Mouse (Mus musculus) midbrain, embryonic 15.5 days (tissue): Measurements from ENCODE around the gene Klhl20. TPM values are rescaled to one million over a fixed set of nuclear protein-coding genes. Genes with fewer than 3 reads are reported as not detected.

ENCODE experiments used
- ATAC-seq: fragments of 200-750 bp; cut with Nextera tagmentation; replicated peaks from 2 replicates; pipeline ENCODE4 v1.8.0; 2017; ENCODE audit warnings: moderate TSS enrichment
- H3K27ac ChIP-seq: fragments of 300-500 bp; sonication (generic); 2 replicates; pipeline ENCODE4 v1.5.1; 2015; ENCODE audit warnings: mild to moderate bottlenecking, inconsistent platforms
- H3K27me3 ChIP-seq: fragments of 300-500 bp; sonication (generic); replicated peaks from 2 replicates; pipeline ENCODE4 v1.6.1; 2015; ENCODE audit warnings: inconsistent platforms
- H3K36me3 ChIP-seq: fragments of 300-500 bp; sonication (generic); replicated peaks from 2 replicates; pipeline ENCODE4 v1.6.1; 2015; ENCODE audit warnings: inconsistent platforms
- H3K4me1 ChIP-seq: fragments of 300-500 bp; sonication (generic); 2 replicates; pipeline ENCODE4 v1.6.1; 2015; ENCODE audit warnings: inconsistent platforms
- H3K4me2 ChIP-seq: fragments of 300-500 bp; sonication (generic); 2 replicates; pipeline ENCODE4 v1.6.1; 2015; ENCODE audit warnings: inconsistent platforms, mild to moderate bottlenecking, moderate library complexity
- H3K4me3 ChIP-seq: fragments of 300-500 bp; sonication (generic); 2 replicates; pipeline ENCODE4 v1.5.1; 2015; ENCODE audit warnings: mild to moderate bottlenecking, inconsistent platforms
- H3K9ac ChIP-seq: fragments of 300-500 bp; sonication (generic); 2 replicates; pipeline ENCODE4 v1.6.1; 2015; ENCODE audit warnings: mild to moderate bottlenecking, inconsistent platforms
- H3K9me3 ChIP-seq: fragments of 300-500 bp; sonication (generic); 2 replicates; pipeline ENCODE4 v1.6.1; 2016; ENCODE audit warnings: inconsistent platforms
- WGBS: fragments of 180-500 bp; shearing (Covaris S2); methylation state at CpG from one replicate; pipeline ENCODE4 v1.1.7; 2015; ENCODE audit warnings: mixed read lengths; 5-methylcytosine and 5-hydroxymethylcytosine counted together
- polyA plus RNA-seq: library from polyadenylated mRNA; unstranded; fragments of >200 nt; fragmentation: Nextera tagmentation; extraction: Ambion mirVana; gene quantifications from 2 replicates; pipeline ENCODE4 v1.2.1, GENCODE M21; 2015

The Klhl20 gene
- polyA plus RNA-seq, 1 experiment from 2014 or later, result 18.1 TPM

DNA sequence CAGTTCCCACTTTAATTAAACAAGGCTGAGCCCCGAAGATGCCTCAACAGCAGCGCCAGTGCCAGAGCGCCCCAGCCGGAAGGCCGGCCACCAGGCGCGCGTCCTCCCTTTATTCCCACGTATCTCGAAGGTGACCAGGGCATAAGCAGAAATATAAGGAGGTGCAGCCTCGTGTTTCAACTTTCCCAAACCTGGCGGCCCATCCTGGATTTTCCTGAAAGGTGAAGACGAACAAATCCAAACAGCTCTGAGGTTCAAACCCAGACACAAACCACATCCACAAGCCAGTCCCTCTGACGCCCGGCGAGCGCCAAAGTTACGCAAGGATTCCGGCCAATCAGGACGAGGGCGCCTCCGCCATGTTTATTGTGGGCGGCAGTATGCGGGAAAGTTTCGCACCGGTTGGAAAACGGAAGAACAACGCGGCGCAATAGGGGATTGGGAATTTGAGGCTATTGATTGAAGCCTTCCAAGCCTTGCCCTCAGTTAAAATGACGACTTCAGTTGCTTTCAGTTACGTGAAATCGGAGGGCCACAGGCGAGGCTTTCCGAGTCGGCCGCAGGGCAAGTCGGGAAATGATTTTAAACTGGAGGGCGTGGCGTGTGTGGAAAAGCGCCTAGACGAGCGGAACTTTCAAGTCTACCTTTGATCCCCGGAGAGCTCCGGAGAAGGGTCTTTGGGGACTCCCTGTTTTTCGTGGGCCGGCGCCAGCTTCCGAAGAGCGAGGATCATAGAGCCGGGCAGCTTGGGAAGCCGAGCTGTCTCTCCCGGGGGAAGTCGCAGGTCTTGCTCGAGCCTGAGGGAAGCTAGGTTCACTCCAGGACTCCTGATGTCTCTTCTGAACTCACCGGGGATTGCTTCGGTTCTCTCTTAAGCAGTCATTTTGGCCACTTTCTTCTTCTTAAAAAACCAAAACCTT lies 60.7 kb downstream of the Klhl20 start, which contains the start of the genes Dars2 and Cenpl:
TSS of gene Dars2 (minus strand) at position 307 of the 920 bp plus-strand sequence.
TSS of gene Cenpl (plus strand) at position 362 of the 920 bp plus-strand sequence.
- ATAC-seq, result peak; percentile 99
- Histone ChIP-seq H3K4me1 (peaks cover 44% of the 10 kb centered on the region), H3K27ac (peak within 1 kb of the TSS; percentile 77), H3K4me3 (peak within 1 kb of the TSS; percentile 67), H3K4me2 (peak within 1 kb of the TSS; percentile 88), H3K27me3 (no peaks in the 10 kb centered on the region), H3K36me3 (no peaks in the 10 kb centered on the region), H3K9ac (peak within 1 kb of the TSS; percentile 74), H3K9me3 (no peaks in the 10 kb centered on the region)
- under 1% methylated on average over 57 of the region's 57 CpGs for WGBS

GRCm38 (mm10) chr1:161063351-161063750 lies 68.0 kb downstream of the Klhl20 start:
- Histone ChIP-seq H3K9me3 (no peaks in the 10 kb centered on the region), H3K36me3 (0 out of 2 replicates have a peak, but pooled peaks cover 4% of the 10 kb centered on the region), H3K9ac (no peak overlapping the region), H3K27ac (no peak overlapping the region), H3K27me3 (no peaks in the 10 kb centered on the region), H3K4me3 (no peak overlapping the region), H3K4me2 (no peak overlapping the region), H3K4me1 (0 out of 2 replicates have a peak, but pooled peaks cover 3% of the 10 kb centered on the region)
- no peak for ATAC-seq
- 94% methylated on average over 1 of the region's 1 CpGs for WGBS

DNA sequence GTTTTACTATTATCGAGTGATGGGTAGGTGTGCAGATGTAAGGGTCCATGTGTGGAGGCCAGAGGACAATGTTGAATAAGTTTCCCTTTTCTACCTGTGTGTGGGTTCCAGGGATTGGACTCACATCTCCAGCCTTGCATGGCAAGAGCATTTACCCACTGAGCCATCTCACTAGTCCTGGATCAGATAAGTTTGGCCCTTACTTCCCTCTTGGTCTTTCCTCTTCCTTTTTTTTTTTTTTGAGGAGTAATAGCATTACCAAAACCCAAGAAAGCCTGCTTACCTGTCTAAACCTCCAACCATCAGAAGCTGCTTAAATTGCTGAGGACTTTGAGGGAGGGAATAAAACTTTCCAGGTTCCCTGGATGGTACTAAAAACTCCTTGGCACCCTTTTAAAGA lies 74.1 kb downstream of the Klhl20 start:
- no peak overlapping the region for H3K27ac ChIP-seq
- H3K36me3 ChIP-seq, result peaks cover 18% of the 10 kb centered on the region; the same call in 1 of the 2 replicates
- 98% methylated on average over 1 of the region's 1 CpGs for WGBS
- no peaks in the 10 kb centered on the region for H3K27me3 ChIP-seq
- no peak overlapping the region for H3K4me2 ChIP-seq
- no peak overlapping the region for H3K9ac ChIP-seq
- no peak for ATAC-seq
- no peaks in the 10 kb centered on the region for H3K9me3 ChIP-seq
- no peaks in the 10 kb centered on the region for H3K4me1 ChIP-seq
- H3K4me3 ChIP-seq, result no peak overlapping the region

DNA sequence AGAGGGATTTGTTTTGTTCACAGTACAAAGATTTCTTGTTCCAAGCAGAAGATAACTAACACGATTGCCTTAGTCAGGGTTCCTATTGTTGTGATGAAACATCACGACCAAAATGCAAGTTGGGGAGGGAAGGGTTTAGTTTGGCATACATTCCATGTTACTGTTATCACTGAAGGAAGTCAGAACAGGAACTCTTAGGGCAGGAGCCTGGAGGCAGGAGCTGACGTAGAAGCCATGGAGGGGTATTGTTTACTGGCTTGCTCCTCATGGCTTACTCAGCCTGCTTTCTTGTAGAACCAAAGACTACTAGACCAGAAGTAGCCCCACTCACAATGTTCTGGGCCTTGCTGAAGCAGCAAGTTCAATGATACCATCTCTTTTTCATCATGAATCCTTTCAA lies 84.3 kb downstream of the Klhl20 start:
- Histone ChIP-seq H3K36me3 (peaks cover 30% of the 10 kb centered on the region; the same call in 1 of the 2 replicates), H3K4me3 (no peak overlapping the region)
- 89% methylated on average over 3 of the region's 3 CpGs for WGBS

GRCm38 (mm10) chr1:161041261-161042020 lies 89.9 kb downstream of the Klhl20 start:
- 90% methylated on average over 7 of the region's 7 CpGs for WGBS

More for the DNA sequence above, 84.3 kb downstream of the Klhl20 start:
- Histone ChIP-seq H3K9ac (no peak overlapping the region), H3K27ac (no peak overlapping the region), H3K9me3 (no peaks in the 10 kb centered on the region), H3K27me3 (no peaks in the 10 kb centered on the region), H3K4me1 (no peaks in the 10 kb centered on the region), H3K4me2 (no peak overlapping the region)
- ATAC-seq, result no peak

GRCm38 (mm10) chr1:161040855-161041254 lies 90.5 kb downstream of the Klhl20 start:
- Histone ChIP-seq H3K4me1 (peaks cover 28% of the 10 kb centered on the region), H3K4me2 (no peak overlapping the region), H3K27ac (no peak overlapping the region), H3K4me3 (no peak overlapping the region), H3K36me3 (peaks cover 33% of the 10 kb centered on the region; the same call in 1 of the 2 replicates), H3K9ac (no peak overlapping the region), H3K9me3 (no peaks in the 10 kb centered on the region), H3K27me3 (no peaks in the 10 kb centered on the region)
- no peak for ATAC-seq

More at GRCm38 (mm10) chr1:161041261-161042020, 89.9 kb downstream of the Klhl20 start:
- Histone ChIP-seq H3K4me1 (peaks cover 25% of the 10 kb centered on the region), H3K27me3 (no peaks in the 10 kb centered on the region), H3K4me2 (no peak overlapping the region), H3K4me3 (no peak overlapping the region), H3K27ac (no peak overlapping the region), H3K36me3 (peaks cover 38% of the 10 kb centered on the region; the same call in 1 of the 2 replicates), H3K9ac (no peak overlapping the region), H3K9me3 (no peaks in the 10 kb centered on the region)
- ATAC-seq, result no peak

GRCm38 (mm10) chr1:161040426-161040770 lies 90.9 kb downstream of the Klhl20 start:
- Histone ChIP-seq H3K36me3 (peaks cover 28% of the 10 kb centered on the region; the same call in 1 of the 2 replicates), H3K27me3 (no peaks in the 10 kb centered on the region), H3K9me3 (no peaks in the 10 kb centered on the region), H3K27ac (peak overlapping the region; percentile 35), H3K9ac (no peak overlapping the region), H3K4me1 (peaks cover 28% of the 10 kb centered on the region), H3K4me3 (no peak overlapping the region), H3K4me2 (no peak overlapping the region)
- 55% methylated on average over 1 of the region's 1 CpGs for WGBS
- ATAC-seq, result no peak

- ATAC-seq, result 0 out of 2 replicates have a peak, but pooled peaks have one; percentile 9
- Histone ChIP-seq H3K27ac (peak overlapping the region; percentile 35), H3K4me3 (no peak overlapping the region), H3K4me1 (peaks cover 28% of the 10 kb centered on the region), H3K9ac (no peak overlapping the region), H3K27me3 (no peaks in the 10 kb centered on the region), H3K9me3 (no peaks in the 10 kb centered on the region), H3K36me3 (peaks cover 23% of the 10 kb centered on the region; the same call in 1 of the 2 replicates), H3K4me2 (no peak overlapping the region)
- 12% methylated on average over 3 of the region's 3 CpGs for WGBS
Measured at GRCm38 (mm10) chr1:161039741-161040425, 91.4 kb downstream of the Klhl20 start.

DNA sequence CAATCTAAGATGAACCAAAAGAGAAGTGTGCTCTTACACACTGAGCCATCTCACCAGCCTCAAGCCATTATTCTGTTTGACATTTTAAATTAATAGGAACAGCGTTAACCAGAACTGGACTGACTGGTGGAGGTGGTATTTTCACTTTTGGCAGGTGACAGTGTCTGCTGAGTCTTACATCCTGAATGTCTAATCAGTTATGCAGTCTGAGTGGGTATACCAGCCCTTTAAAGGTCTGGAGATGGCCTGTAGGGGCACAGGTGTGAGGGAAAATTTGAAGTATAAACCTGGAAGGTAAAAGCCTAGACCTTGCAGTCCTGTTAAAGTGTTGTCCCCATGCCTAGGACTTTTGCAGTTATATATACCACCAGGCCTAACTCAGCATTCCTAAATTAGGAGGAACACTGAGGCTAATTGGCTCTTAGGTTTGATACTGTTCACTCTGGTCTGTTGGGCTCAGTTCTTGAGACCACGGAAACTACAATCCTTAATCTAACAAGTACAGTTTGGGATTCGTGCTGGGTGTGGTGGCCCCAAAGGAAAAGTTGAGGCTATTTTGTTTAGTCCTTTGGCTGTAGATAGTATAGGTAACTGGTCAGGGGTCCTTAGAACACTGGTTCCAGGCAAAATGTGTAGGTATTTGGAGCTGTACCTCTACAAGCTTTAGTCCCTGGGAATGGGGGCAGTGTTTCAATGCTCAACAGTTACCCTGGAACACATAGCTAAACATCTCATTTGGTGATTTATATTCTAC lies 92.2 kb downstream of the Klhl20 start:
- Histone ChIP-seq H3K4me1 (peaks cover 28% of the 10 kb centered on the region), H3K4me2 (no peak overlapping the region), H3K9ac (no peak overlapping the region), H3K27me3 (no peaks in the 10 kb centered on the region), H3K36me3 (peaks cover 22% of the 10 kb centered on the region; the same call in 1 of the 2 replicates), H3K9me3 (no peaks in the 10 kb centered on the region), H3K27ac (peak overlapping the region; percentile 27), H3K4me3 (no peak overlapping the region)
- WGBS, result 9% methylated on average over 3 of the region's 3 CpGs
- no peak for ATAC-seq
